Mouse (Mus musculus) effector memory CD4-positive, alpha-beta T cell, adult 5 months (primary cell): ENCODE measurements around the gene Dnm1l. TPM values are rescaled to one million over a fixed set of nuclear protein-coding genes. Genes with fewer than 3 reads are reported as not detected.

Experiments used
- polyA plus RNA-seq: library from polyadenylated mRNA; unstranded; fragments of 100-300 nt; shearing (Covaris generic); gene quantifications from one replicate; pipeline ENCODE4 v1.2.1, GENCODE M21; 2017

The Dnm1l gene
- polyA plus RNA-seq, result 41.0 TPM

GRCm38 (mm10) chr16:16358481-16359100 lies at the start of gene Dnm1l:
Dnm1l (minus strand) TSS chr16:16358959.

DNA sequence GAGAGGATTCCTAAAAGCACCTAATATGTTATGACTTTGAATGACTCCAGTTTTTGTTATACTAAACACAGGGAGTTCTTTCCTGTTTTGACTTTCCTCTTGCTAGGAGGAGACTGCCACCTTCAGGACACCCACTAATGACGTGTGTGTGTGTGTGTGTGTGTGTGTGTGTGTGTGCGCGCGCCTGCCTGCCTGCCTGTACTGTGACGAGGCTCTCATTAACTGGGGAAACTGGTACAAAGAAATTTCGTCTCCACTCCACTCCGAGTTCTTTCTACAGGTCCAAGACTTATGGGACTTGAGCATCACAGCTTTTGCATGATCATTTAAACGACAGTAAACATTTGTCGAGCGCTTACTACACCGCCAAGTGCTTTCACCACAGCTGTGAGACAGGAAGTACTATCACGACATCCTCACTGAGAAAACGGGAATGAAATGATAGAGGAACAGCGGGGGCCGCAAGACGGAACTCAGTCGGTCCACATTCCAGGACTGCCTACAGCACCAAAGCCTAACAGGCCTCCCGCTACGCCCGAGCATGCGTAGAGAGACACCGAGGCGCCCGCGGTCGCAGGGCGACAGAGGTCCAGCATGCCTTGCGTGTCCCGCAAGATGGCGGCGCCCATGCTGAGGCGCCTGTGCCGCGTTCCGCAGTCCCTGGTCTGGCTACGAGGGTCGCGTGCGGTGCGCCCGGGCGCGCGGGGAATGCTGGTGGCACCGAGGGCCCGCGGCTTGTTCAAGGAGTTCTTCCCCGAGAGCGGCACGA lies 56.2 kb downstream of the Dnm1l start, which contains the start of gene Yars2:
Yars2 (plus strand) TSS at position 597 of the 769 bp plus-strand sequence.

Other genes with a start within 250 kb of the Dnm1l start
- 1.1 TPM for gene Pkp2, start 145.6 kb downstream of the Dnm1l start, polyA plus RNA-seq
- 23.0 TPM for gene Yars2, start 56.0 kb downstream of the Dnm1l start, polyA plus RNA-seq
- 0.11 TPM for gene Fgd4, start 241.6 kb upstream of the Dnm1l start, polyA plus RNA-seq